8 mouse cellular contexts compared by ENCODE assay signal in the genomic region with DNA sequence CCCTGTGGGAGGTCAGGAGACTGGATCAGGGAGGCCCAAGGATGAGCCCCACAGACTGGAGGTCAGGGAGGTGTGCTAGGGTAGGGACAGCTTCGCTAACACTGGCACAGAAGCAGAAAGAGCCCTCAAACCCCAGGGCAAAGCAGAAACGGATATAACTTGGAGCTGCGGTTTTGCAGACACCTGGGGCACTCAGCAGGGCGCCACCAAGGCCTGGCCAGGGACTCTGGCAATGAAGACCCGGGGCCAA. TPM values are rescaled to one million over a fixed set of nuclear protein-coding genes. Genes with fewer than 3 reads are reported as not detected.
DNase-seq lines count a peak whose midpoint lies in the region; ATAC-seq lines count a peak whose summit lies in the region.

No protein-coding gene starts in this region.

- peak overlapping the region; percentile 61 for H3K4me2 ChIP-seq in forebrain, embryonic 14.5 days (ENCODE audit: low read length)
- H3K4me2 ChIP-seq in liver, embryonic 15.5 days = peak overlapping the region; percentile 97

- no peak for DNase-seq in heart, embryonic 10.5 days (ENCODE audit: low spot score)
- DNase-seq in heart, postnatal 36 days = no peak
- DNase-seq in CD4-positive helper T cell, adult 2 months (ENCODE audit: low read depth, low spot score) = peak; percentile 75
- no peak for DNase-seq in forebrain, embryonic 14.5 days (ENCODE audit: low spot score)
- DNase-seq in T-cell, adult 2 months (ENCODE audit: low spot score) = no peak
- no peak for DNase-seq in frontal cortex, postnatal 14 days (ENCODE audit: low spot score in 2 of 2)

- H3K9ac ChIP-seq in forebrain, embryonic 14.5 days (ENCODE audit: low read length) = peak overlapping the region; percentile 89
- peak overlapping the region; percentile 71 for H3K9ac ChIP-seq in liver, embryonic 15.5 days

- H3K27ac ChIP-seq in heart, embryonic 10.5 days = peak overlapping the region; percentile 96
- H3K27ac ChIP-seq in forebrain, embryonic 14.5 days (ENCODE audit: low read depth, low read length) = peak overlapping the region; percentile 95
- H3K27ac ChIP-seq in liver, embryonic 15.5 days (replicated peaks) = peak overlapping the region; percentile 89

- intact Hi-C loops in heart, postnatal 36 days (cut with DNase I) = loop anchor here (1.0 to 2.0 kb wide), 2 partner anchors 15 to 33 kb away; no protein-coding TSS in a partner anchor

- H3K4me3 ChIP-seq in heart, embryonic 10.5 days = peak overlapping the region; percentile 81
- peak overlapping the region; percentile 78 for H3K4me3 ChIP-seq in forebrain, embryonic 14.5 days (ENCODE audit: low read depth, low read length)
- peak overlapping the region; percentile 76 for H3K4me3 ChIP-seq in liver, embryonic 15.5 days (replicated peaks)

- no peaks in the 10 kb centered on the region for H3K9me3 ChIP-seq in heart, embryonic 10.5 days
- no peaks in the 10 kb centered on the region for H3K9me3 ChIP-seq in forebrain, embryonic 14.5 days (replicated peaks; ENCODE audit: control insufficient read depth, low read length)
- H3K9me3 ChIP-seq in liver, embryonic 15.5 days (replicated peaks) = no peaks in the 10 kb centered on the region

- ATAC-seq in forebrain, embryonic 14.5 days = no peak
- no peak for ATAC-seq in liver, embryonic 15.5 days (ENCODE audit: insufficient read depth)
- ATAC-seq in granulocyte monocyte progenitor cell, adult 5-6 weeks (replicated peaks; ENCODE audit: poor library complexity, severe bottlenecking) = no peak

- H3K27me3 ChIP-seq in heart, embryonic 10.5 days (ENCODE audit: insufficient read depth, poor library complexity, severe bottlenecking) = no peaks in the 10 kb centered on the region
- no peaks in the 10 kb centered on the region for H3K27me3 ChIP-seq in forebrain, embryonic 14.5 days (replicated peaks; ENCODE audit: control insufficient read depth, insufficient read depth, low read length)
- H3K27me3 ChIP-seq in liver, embryonic 15.5 days = no peaks in the 10 kb centered on the region

- peaks cover 36% of the 10 kb centered on the region for H3K36me3 ChIP-seq in heart, embryonic 10.5 days
- peaks cover 28% of the 10 kb centered on the region for H3K36me3 ChIP-seq in forebrain, embryonic 14.5 days (ENCODE audit: control insufficient read depth, insufficient read depth, low read length)
- peaks cover 20% of the 10 kb centered on the region; the same call in 1 of the 2 replicates for H3K36me3 ChIP-seq in liver, embryonic 15.5 days (replicated peaks)

- 2% methylated on average over 5 of the region's 5 CpGs for WGBS in heart, embryonic 10.5 days
- WGBS in forebrain, embryonic 14.5 days = 2% methylated on average over 5 of the region's 5 CpGs
- WGBS in liver, embryonic 15.5 days (ENCODE audit: insufficient replicate concordance) = 2% methylated on average over 5 of the region's 5 CpGs

- H3K4me1 ChIP-seq in heart, embryonic 10.5 days = peaks cover 26% of the 10 kb centered on the region
- H3K4me1 ChIP-seq in forebrain, embryonic 14.5 days (ENCODE audit: control insufficient read depth, insufficient read depth, low read length) = peaks cover 12% of the 10 kb centered on the region
- peaks cover 61% of the 10 kb centered on the region for H3K4me1 ChIP-seq in liver, embryonic 15.5 days (replicated peaks)

RNA-seq across cellular contexts. Expression of a gene that starts 0.9 kb away (rescaled TPM):
- polyA plus RNA-seq in heart, embryonic 10.5 days (2016; fragmentation: Nextera tagmentation; extraction: Ambion mirVana) = 32.3 and 59.4 TPM in 2 replicates
- total RNA-seq in heart, postnatal 36 days (2021) = 10 to 100 TPM; 34.6 to 35.8 TPM
- polyA plus RNA-seq in forebrain, embryonic 14.5 days (2014; fragmentation: Nextera tagmentation; extraction: Ambion mirVana) = 40.8 and 45.7 TPM in 2 replicates
- polyA plus RNA-seq in liver, embryonic 15.5 days (2015; fragmentation: Nextera tagmentation; extraction: Ambion mirVana) = 22.9 and 23.7 TPM in 2 replicates
- total RNA-seq in granulocyte monocyte progenitor cell, adult 5-6 weeks (2014; fragmentation: Nextera tagmentation) = 50.9 and 81.5 TPM in 2 replicates
- total RNA-seq in granulocyte monocyte progenitor cell, adult 5-6 weeks (2017) = 39.3 and 57.5 TPM in 2 replicates

RNA-seq across cellular contexts. Expression of a gene that starts 4.7 kb away (rescaled TPM):
- polyA plus RNA-seq in heart, embryonic 10.5 days (2016; fragmentation: Nextera tagmentation; extraction: Ambion mirVana) = 3.4 and 6.5 TPM in 2 replicates
- 1 to 10 TPM; 7.7 to 9.4 TPM for total RNA-seq in heart, postnatal 36 days (2021)
- 5.3 and 5.9 TPM in 2 replicates for polyA plus RNA-seq in forebrain, embryonic 14.5 days (2014; fragmentation: Nextera tagmentation; extraction: Ambion mirVana)
- polyA plus RNA-seq in liver, embryonic 15.5 days (2015; fragmentation: Nextera tagmentation; extraction: Ambion mirVana) = 2.7 and 2.8 TPM in 2 replicates
- total RNA-seq in granulocyte monocyte progenitor cell, adult 5-6 weeks (2014; fragmentation: Nextera tagmentation) = 0.73 and 1.2 TPM in 2 replicates
- total RNA-seq in granulocyte monocyte progenitor cell, adult 5-6 weeks (2017) = 0.90 and 3.2 TPM in 2 replicates

RNA-seq across cellular contexts. Expression of a gene that starts 24.1 kb away (rescaled TPM):
- 0.26 TPM in 1 of 2 replicates, not detected in the other for polyA plus RNA-seq in heart, embryonic 10.5 days (2016; fragmentation: Nextera tagmentation; extraction: Ambion mirVana)
- not detected for total RNA-seq in heart, postnatal 36 days (2021)
- 0.09 TPM in 1 of 2 replicates, not detected in the other for polyA plus RNA-seq in forebrain, embryonic 14.5 days (2014; fragmentation: Nextera tagmentation; extraction: Ambion mirVana)
- polyA plus RNA-seq in liver, embryonic 15.5 days (2015; fragmentation: Nextera tagmentation; extraction: Ambion mirVana) = 0.06 and 0.10 TPM in 2 replicates
- total RNA-seq in granulocyte monocyte progenitor cell, adult 5-6 weeks (2014; fragmentation: Nextera tagmentation) = not detected in 2 replicates
- 0.31 TPM in 1 of 2 replicates, not detected in the other for total RNA-seq in granulocyte monocyte progenitor cell, adult 5-6 weeks (2017)

RNA-seq across cellular contexts. Expression of a gene that starts 36.5 kb away (rescaled TPM):
- polyA plus RNA-seq in heart, embryonic 10.5 days (2016; fragmentation: Nextera tagmentation; extraction: Ambion mirVana) = 3.4 and 4.8 TPM in 2 replicates
- 1 to 10 TPM; 3.2 to 3.3 TPM for total RNA-seq in heart, postnatal 36 days (2021)
- 7.2 and 7.8 TPM in 2 replicates for polyA plus RNA-seq in forebrain, embryonic 14.5 days (2014; fragmentation: Nextera tagmentation; extraction: Ambion mirVana)
- 2.8 and 2.9 TPM in 2 replicates for polyA plus RNA-seq in liver, embryonic 15.5 days (2015; fragmentation: Nextera tagmentation; extraction: Ambion mirVana)
- 11.1 and 11.7 TPM in 2 replicates for total RNA-seq in granulocyte monocyte progenitor cell, adult 5-6 weeks (2014; fragmentation: Nextera tagmentation)
- total RNA-seq in granulocyte monocyte progenitor cell, adult 5-6 weeks (2017) = 13.8 and 17.7 TPM in 2 replicates
